Mouse (Mus musculus): ENCODE measurements around the gene Ifrd2. TPM values are rescaled to one million over a fixed set of nuclear protein-coding genes. Genes with fewer than 3 reads are reported as not detected.

Gene Ifrd2
- total and polyA plus RNA-seq, 3 experiments, result 147 to 292 TPM; not detected in 1

- no peak overlapping the region for H3K27ac ChIP-seq (ENCODE audit: control insufficient read depth, low read depth, low read length)
- no peaks in the 10 kb centered on the region for H3K9me3 ChIP-seq (replicated peaks; ENCODE audit: insufficient read depth, low read length)
- peaks cover 7% of the 10 kb centered on the region for H3K79me2 ChIP-seq (ENCODE audit: control insufficient read depth, insufficient read depth, low read length, poor library complexity)
- DNase-seq (ENCODE audit: low read depth, low spot score), result no peak
- peaks cover 0 to 8% of the 10 kb centered on the region in 2 experiments; a peak in 1 of 4 replicates for H3K4me1 ChIP-seq (ENCODE audit: control insufficient read depth in 1 of 2, insufficient read depth in 2 of 2, low read length in 2 of 2)
- H3K4me3 ChIP-seq (ENCODE audit: control insufficient read depth in 1 of 2, insufficient read depth in 1 of 2, low read depth in 2 of 2, low read length in 2 of 2), result peak overlapping the region; percentile 72 to 90
- H3K9ac ChIP-seq (ENCODE audit: control insufficient read depth, low read depth, low read length, poor library complexity, severe bottlenecking), result peak overlapping the region; percentile 82
- H3K36me3 ChIP-seq (ENCODE audit: control insufficient read depth in 1 of 2, insufficient read depth in 2 of 2, low read length in 2 of 2), result peaks cover 0 to 2% of the 10 kb centered on the region in 2 experiments; a peak in 1 of 4 replicates
- H3K27me3 ChIP-seq (ENCODE audit: control insufficient read depth in 1 of 2, insufficient read depth in 2 of 2, low read length in 2 of 2), result no peaks in the 10 kb centered on the region
- TF ChIP-seq UBTF (IDR thresholded peaks at IDR 0.05; ENCODE audit: borderline replicate concordance, insufficient read depth, low read depth, low read length) (no peak), BHLHE40 (IDR thresholded peaks at IDR 0.05; ENCODE audit: borderline replicate concordance, low read depth, low read length) (no peak), ZNF384 (IDR thresholded peaks at IDR 0.05; ENCODE audit: low read depth, low read length) (no peak), MEF2A (IDR thresholded peaks at IDR 0.05; ENCODE audit: extremely low read depth, insufficient replicate concordance, low read depth, low read length, poor library complexity, severe bottlenecking) (no peak), POLR2AphosphoS2 (IDR thresholded peaks at IDR 0.05; ENCODE audit: low read length) (no peak), MXI1 (IDR thresholded peaks at IDR 0.05; ENCODE audit: low read depth, low read length) (no peak), MAZ (IDR thresholded peaks at IDR 0.05; ENCODE audit: low read depth, low read length) (no peak)
These were observed 44.7 kb upstream of the Ifrd2 start for GRCm38 (mm10) chr9:107542721-107543120.

- Histone ChIP-seq H3K36me3 (ENCODE audit: control insufficient read depth in 1 of 2, insufficient read depth in 2 of 2, low read length in 2 of 2) (peaks cover 0 to 2% of the 10 kb centered on the region in 2 experiments; a peak in 1 of 4 replicates), H3K4me1 (ENCODE audit: control insufficient read depth in 1 of 2, insufficient read depth in 2 of 2, low read length in 2 of 2) (peaks cover 0 to 8% of the 10 kb centered on the region in 2 experiments; a peak in 1 of 4 replicates), H3K9ac (ENCODE audit: control insufficient read depth, low read depth, low read length, poor library complexity, severe bottlenecking) (no peak overlapping the region), H3K4me3 (ENCODE audit: control insufficient read depth in 1 of 2, insufficient read depth in 1 of 2, low read depth in 2 of 2, low read length in 2 of 2) (no peak overlapping the region), H3K27ac (ENCODE audit: control insufficient read depth, low read depth, low read length) (no peak overlapping the region), H3K27me3 (ENCODE audit: control insufficient read depth in 1 of 2, insufficient read depth in 2 of 2, low read length in 2 of 2) (no peaks in the 10 kb centered on the region), H3K9me3 (replicated peaks; ENCODE audit: insufficient read depth, low read length) (no peaks in the 10 kb centered on the region), H3K79me2 (ENCODE audit: control insufficient read depth, insufficient read depth, low read length, poor library complexity) (peaks cover 4% of the 10 kb centered on the region; the same call in 1 of the 2 replicates)
- DNase-seq (ENCODE audit: low read depth, low spot score), result no peak
- TF ChIP-seq CTCF (IDR thresholded peaks at IDR 0.05 in 2 of 3, conservative IDR thresholded peaks at IDR 0.05 in 1 of 3; ENCODE audit: control insufficient read depth in 1 of 3, insufficient read depth in 1 of 3, low read depth in 2 of 3, low read length in 3 of 3, poor library complexity in 1 of 3, severe bottlenecking in 1 of 3), result no peak
- no peak for TF ChIP-seq MAX (IDR thresholded peaks at IDR 0.05; ENCODE audit: low read length)
- no peak for TF ChIP-seq JUND (IDR thresholded peaks at IDR 0.05; ENCODE audit: low read depth, low read length)
These were observed 44.1 kb upstream of the Ifrd2 start for GRCm38 (mm10) chr9:107543299-107543698.

GRCm38 (mm10) chr9:107544196-107544700 lies 43.2 kb upstream of the Ifrd2 start:
- H3K9me3 ChIP-seq (replicated peaks; ENCODE audit: insufficient read depth, low read length), result no peaks in the 10 kb centered on the region
- peaks cover 4% of the 10 kb centered on the region; the same call in 1 of the 2 replicates for H3K79me2 ChIP-seq (ENCODE audit: control insufficient read depth, insufficient read depth, low read length, poor library complexity)
- no peak for DNase-seq (ENCODE audit: low read depth, low spot score)
- no peak overlapping the region for H3K9ac ChIP-seq (ENCODE audit: control insufficient read depth, low read depth, low read length, poor library complexity, severe bottlenecking)
- H3K4me1 ChIP-seq (ENCODE audit: control insufficient read depth in 1 of 2, insufficient read depth in 2 of 2, low read length in 2 of 2), result peaks cover 0 to 8% of the 10 kb centered on the region in 2 experiments; a peak in 1 of 4 replicates
- no peak overlapping the region for H3K27ac ChIP-seq (ENCODE audit: control insufficient read depth, low read depth, low read length)
- no peak for TF ChIP-seq NRF1 (IDR thresholded peaks at IDR 0.05; ENCODE audit: insufficient read depth, low read depth, low read length, poor library complexity, severe bottlenecking)
- no peak for TF ChIP-seq USF1 (IDR thresholded peaks at IDR 0.05; ENCODE audit: low read depth, low read length)
- TF ChIP-seq TBP (IDR thresholded peaks at IDR 0.05; ENCODE audit: low read depth, low read length), result no peak
- TF ChIP-seq ZKSCAN1 (IDR thresholded peaks at IDR 0.05; ENCODE audit: low read depth, low read length), result no peak
- TF ChIP-seq MAFK (IDR thresholded peaks at IDR 0.05; ENCODE audit: borderline replicate concordance, low read depth, low read length), result no peak
- no peak for TF ChIP-seq POLR2AphosphoS5 (IDR thresholded peaks at IDR 0.05; ENCODE audit: borderline replicate concordance, low read depth, low read length)
- no peak for TF ChIP-seq RAD21 (IDR thresholded peaks at IDR 0.05; ENCODE audit: low read depth, low read length)
- no peak for TF ChIP-seq ETS1 (IDR thresholded peaks at IDR 0.05; ENCODE audit: low read depth, low read length)
- no peak for TF ChIP-seq MYC (IDR thresholded peaks at IDR 0.05; ENCODE audit: low read depth, low read length)
- TF ChIP-seq SIN3A (IDR thresholded peaks at IDR 0.05; ENCODE audit: low read length), result no peak
- no peak for TF ChIP-seq ELF1 (IDR thresholded peaks at IDR 0.05; ENCODE audit: low read depth, low read length)
- TF ChIP-seq ZMIZ1 (IDR thresholded peaks at IDR 0.05; ENCODE audit: low read depth, low read length), result no peak
- no peak for TF ChIP-seq MAZ (IDR thresholded peaks at IDR 0.05; ENCODE audit: low read depth, low read length)
- TF ChIP-seq MXI1 (IDR thresholded peaks at IDR 0.05; ENCODE audit: low read depth, low read length), result no peak
- TF ChIP-seq MEF2A (IDR thresholded peaks at IDR 0.05; ENCODE audit: extremely low read depth, insufficient replicate concordance, low read depth, low read length, poor library complexity, severe bottlenecking), result no peak
- TF ChIP-seq SMC3 (IDR thresholded peaks at IDR 0.05; ENCODE audit: low read depth, low read length), result no peak
- no peak for TF ChIP-seq POLR2AphosphoS2 (IDR thresholded peaks at IDR 0.05; ENCODE audit: low read length)
- no peak for TF ChIP-seq BHLHE40 (IDR thresholded peaks at IDR 0.05; ENCODE audit: borderline replicate concordance, low read depth, low read length)
- no peaks in the 10 kb centered on the region for H3K27me3 ChIP-seq (ENCODE audit: control insufficient read depth in 1 of 2, insufficient read depth in 2 of 2, low read length in 2 of 2)
- no peak overlapping the region for H3K4me3 ChIP-seq (ENCODE audit: control insufficient read depth in 1 of 2, insufficient read depth in 1 of 2, low read depth in 2 of 2, low read length in 2 of 2)
- peaks cover 0 to 2% of the 10 kb centered on the region in 2 experiments; a peak in 1 of 4 replicates for H3K36me3 ChIP-seq (ENCODE audit: control insufficient read depth in 1 of 2, insufficient read depth in 2 of 2, low read length in 2 of 2)

Measured in MEL (cell line).